Mouse (Mus musculus) megakaryocyte, embryonic 14.5 days (primary cell): ENCODE measurements around the gene Ccsap. TPM values are rescaled to one million over a fixed set of nuclear protein-coding genes. Genes with fewer than 3 reads are reported as not detected.

ENCODE experiments used
- H3K27me3 ChIP-seq: replicated peaks from 2 replicates; pipeline ENCODE3; 2012; ENCODE audit warnings: inconsistent platforms
- H3K36me3 ChIP-seq: replicated peaks from 2 replicates; pipeline ENCODE3; 2012; ENCODE audit warnings: low read length, inconsistent platforms, mixed read lengths
- H3K4me1 ChIP-seq: 2 replicates; pipeline ENCODE4 v1.6.1; 2012; ENCODE audit warnings: inconsistent platforms
- H3K4me3 ChIP-seq: replicated peaks from 2 replicates; pipeline ENCODE3; 2012; ENCODE audit warnings: moderate library complexity, mild to moderate bottlenecking, inconsistent platforms
- H3K9me3 ChIP-seq: 2 replicates; pipeline ENCODE4 v1.6.1; 2012; ENCODE audit warnings: inconsistent platforms
- FLI1 ChIP-seq: IDR thresholded peaks from 2 replicates; pipeline ENCODE4 v1.6.1; 2012; ENCODE audit warnings: low read length, inconsistent platforms, mixed read lengths
- GATA1 ChIP-seq: IDR thresholded peaks from 3 replicates; pipeline ENCODE4 v1.6.1; 2012; ENCODE audit warnings: mixed read lengths, low read length, inconsistent platforms, borderline replicate concordance
- polyA plus RNA-seq: library from polyadenylated mRNA; stranded (reverse); fragments of >175 nt; gene quantifications from 2 replicates; pipeline ENCODE4 v1.2.3, GENCODE M21; 2012; ENCODE audit warnings: low replicate concordance; ENCODE audit not compliant: insufficient read depth

The Ccsap gene
- polyA plus RNA-seq, 1 experiment, result 1.5 TPM

DNA sequence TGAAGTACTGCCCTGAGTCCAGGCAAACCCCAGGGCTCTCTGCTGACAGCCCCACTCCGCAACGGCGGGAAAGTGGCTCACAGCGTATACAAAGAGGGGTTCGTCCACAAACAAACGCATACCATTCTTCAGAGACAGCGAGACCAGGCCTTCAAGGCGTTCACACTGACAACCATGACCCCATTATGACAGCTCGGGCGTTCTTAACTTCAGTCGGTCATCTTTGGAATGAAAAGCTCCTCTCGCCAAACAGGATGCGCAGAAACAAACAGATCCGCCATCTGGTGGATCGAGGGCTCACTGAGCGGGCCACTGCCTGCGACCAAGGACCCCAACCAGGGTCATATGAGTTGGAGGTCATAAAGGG is 1.5 kb downstream of the Ccsap start:
- peak overlapping the region; percentile 92 for H3K4me3 ChIP-seq
- no peaks in the 10 kb centered on the region for H3K36me3 ChIP-seq
- H3K4me1 ChIP-seq, result peaks cover 44% of the 10 kb centered on the region
- no peak for TF ChIP-seq GATA1
- no peak for TF ChIP-seq FLI1
- peaks cover 30% of the 10 kb centered on the region for H3K27me3 ChIP-seq
- H3K9me3 ChIP-seq, result peaks cover 14% of the 10 kb centered on the region

DNA sequence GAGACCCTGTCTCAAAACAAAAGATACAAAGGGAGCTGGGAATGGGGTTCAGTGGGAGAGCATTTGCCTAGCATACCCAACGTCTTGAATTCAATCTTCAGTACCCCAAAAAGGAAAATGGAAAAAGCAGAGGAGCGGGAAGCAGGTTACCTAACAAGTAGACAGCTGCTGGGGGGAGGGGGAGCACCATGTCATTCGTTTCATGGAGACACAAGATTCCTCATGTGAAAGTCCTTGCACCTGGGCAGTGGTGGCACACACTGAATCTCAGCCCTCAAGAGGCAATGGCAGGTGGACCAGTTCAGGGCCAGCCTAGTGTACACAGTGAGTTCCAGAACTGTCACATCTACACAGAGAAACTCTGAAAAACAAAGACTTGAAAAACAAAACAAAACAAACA is 2.6 kb downstream of the Ccsap start:
- H3K36me3 ChIP-seq, result no peaks in the 10 kb centered on the region
- H3K9me3 ChIP-seq, result peaks cover 10% of the 10 kb centered on the region
- TF ChIP-seq FLI1 (no peak), GATA1 (no peak)
- H3K27me3 ChIP-seq, result peaks cover 21% of the 10 kb centered on the region
- H3K4me1 ChIP-seq, result peaks cover 40% of the 10 kb centered on the region
- no peak overlapping the region for H3K4me3 ChIP-seq

DNA sequence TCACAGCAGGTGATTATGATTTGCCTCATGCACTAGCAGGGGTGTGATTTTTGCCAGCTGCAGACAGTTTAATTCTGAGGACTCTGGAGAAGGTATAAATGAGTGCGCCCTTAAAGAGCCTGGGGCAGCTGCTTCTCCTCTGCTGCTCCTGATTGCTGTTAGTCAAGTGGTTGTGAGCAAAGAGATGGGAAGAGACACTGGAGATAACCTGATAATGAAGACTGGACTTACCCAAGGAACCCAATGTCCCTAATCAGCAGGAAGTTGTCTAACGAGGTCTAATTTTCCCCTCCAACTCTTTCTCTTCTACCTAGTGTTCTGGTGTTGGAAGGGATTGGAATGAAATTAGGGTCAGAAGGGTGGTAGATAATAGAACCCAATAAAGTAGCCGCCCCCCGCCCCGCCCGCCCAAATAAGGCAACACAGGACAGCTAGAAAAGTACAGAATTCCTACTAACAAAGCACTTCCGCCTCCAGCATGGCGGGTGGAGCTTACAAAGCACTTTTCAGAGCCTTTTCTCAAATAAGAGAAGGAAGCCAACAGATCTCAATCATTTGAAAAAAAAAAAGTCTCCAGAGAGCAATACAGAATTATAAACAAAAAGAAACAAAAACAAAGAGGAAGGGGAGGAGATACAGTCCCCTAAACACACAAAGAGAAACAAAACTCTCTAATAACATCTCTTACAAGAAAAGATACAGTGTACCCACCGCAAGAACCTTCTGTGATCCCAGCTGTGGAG is 5.1 kb downstream of the Ccsap start:
- no peaks in the 10 kb centered on the region for H3K36me3 ChIP-seq
- H3K9me3 ChIP-seq, result no peaks in the 10 kb centered on the region
- no peak overlapping the region for H3K4me3 ChIP-seq
- H3K27me3 ChIP-seq, result peaks cover 8% of the 10 kb centered on the region
- peaks cover 38% of the 10 kb centered on the region for H3K4me1 ChIP-seq
- TF ChIP-seq GATA1 (no peak), FLI1 (no peak)

DNA sequence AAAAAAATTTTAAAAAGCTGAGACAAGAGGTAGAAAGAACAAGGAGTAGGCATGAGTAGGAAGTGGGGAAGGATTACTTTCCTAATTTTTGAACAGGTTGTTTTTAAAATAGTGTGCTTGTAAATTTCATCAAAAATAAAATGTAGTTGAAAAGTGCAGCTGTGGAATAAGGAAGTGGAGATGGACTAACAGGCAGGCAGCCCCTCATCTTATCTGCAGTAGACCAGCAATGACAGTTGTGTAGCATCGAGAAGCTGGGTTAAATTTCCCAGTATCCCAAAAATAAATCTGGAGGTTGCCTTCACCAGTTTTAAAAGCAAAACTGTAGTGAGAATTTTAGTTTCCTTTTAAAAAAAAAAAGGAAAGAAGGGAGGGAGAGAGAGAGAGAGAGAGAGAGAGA is 5.8 kb downstream of the Ccsap start:
- TF ChIP-seq FLI1 (no peak), GATA1 (no peak)
- Histone ChIP-seq H3K36me3 (no peaks in the 10 kb centered on the region), H3K9me3 (no peaks in the 10 kb centered on the region)

DNA sequence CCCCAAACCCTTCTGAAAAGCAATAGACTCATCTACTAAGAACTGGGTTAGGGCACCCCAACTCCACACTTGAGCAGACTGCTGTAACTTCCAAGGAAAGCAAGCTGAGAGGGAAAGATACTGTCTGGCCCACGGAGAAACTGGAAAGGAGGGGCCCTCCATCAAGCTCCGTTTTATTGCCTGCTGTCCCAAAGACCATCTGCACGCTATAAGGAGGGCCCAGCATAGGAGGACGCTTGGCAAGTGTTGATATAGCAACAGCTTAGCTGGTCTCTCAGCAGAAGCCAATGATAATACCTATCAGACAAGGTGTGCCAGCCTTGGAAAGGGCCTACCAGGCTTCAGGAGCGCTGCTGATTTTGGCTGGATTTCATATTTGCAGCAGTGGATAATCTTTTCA is 8.4 kb downstream of the Ccsap start:
- peaks cover 14% of the 10 kb centered on the region for H3K27me3 ChIP-seq
- no peak overlapping the region for H3K4me3 ChIP-seq
- peaks cover 29% of the 10 kb centered on the region for H3K4me1 ChIP-seq
- no peaks in the 10 kb centered on the region for H3K36me3 ChIP-seq
- no peak for TF ChIP-seq GATA1
- no peak for TF ChIP-seq FLI1
- no peaks in the 10 kb centered on the region for H3K9me3 ChIP-seq

More for the DNA sequence above, 5.8 kb downstream of the Ccsap start:
- Histone ChIP-seq H3K4me1 (peaks cover 33% of the 10 kb centered on the region), H3K4me3 (no peak overlapping the region), H3K27me3 (peaks cover 4% of the 10 kb centered on the region)

DNA sequence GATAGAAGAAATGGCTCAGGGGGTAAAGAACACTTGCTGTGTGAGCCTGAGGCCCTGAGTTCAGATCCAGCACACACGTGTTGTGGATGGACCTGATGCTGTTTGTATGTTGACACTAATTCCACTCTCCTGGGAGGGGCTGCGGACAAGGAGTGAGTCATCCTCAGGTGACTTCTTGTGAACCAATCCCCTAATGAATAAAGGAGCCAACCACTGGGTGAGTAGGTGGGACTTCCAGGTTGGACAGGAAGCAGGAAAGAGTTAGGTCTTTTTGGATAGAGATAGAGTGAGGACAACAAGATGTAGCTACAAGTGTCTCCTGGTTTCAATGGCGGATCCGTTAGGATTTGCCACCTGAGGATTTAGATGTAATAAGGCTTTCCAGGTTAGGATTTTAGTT is 10.7 kb downstream of the Ccsap start:
- Histone ChIP-seq H3K4me1 (peaks cover 38% of the 10 kb centered on the region), H3K27me3 (peaks cover 18% of the 10 kb centered on the region), H3K9me3 (no peaks in the 10 kb centered on the region), H3K36me3 (peaks cover 3% of the 10 kb centered on the region), H3K4me3 (no peak overlapping the region)
- TF ChIP-seq FLI1, result no peak
- no peak for TF ChIP-seq GATA1

DNA sequence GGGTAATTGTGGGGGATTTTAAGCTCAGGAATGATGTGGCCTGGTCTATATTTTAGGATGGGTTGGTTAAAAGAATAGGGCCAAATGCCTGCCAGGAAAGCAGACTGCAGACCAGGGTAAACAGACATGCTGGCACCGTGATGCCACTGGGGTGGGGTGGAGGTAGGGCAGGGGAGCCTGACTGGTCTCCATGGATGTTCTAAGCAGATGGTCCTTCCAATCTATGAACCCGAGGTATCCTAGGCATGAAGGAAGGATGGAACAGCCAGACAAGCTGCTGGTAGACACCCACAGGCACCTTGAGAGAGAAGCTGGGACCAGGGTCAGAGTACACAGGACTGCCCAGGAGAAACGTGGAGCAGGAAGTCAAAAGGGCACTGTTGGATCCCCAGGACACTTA is 12.5 kb downstream of the Ccsap start:
- H3K4me3 ChIP-seq, result no peak overlapping the region
- H3K36me3 ChIP-seq, result peaks cover 5% of the 10 kb centered on the region
- TF ChIP-seq FLI1 (no peak), GATA1 (no peak)
- H3K27me3 ChIP-seq, result peaks cover 18% of the 10 kb centered on the region
- H3K9me3 ChIP-seq, result no peaks in the 10 kb centered on the region
- peaks cover 34% of the 10 kb centered on the region for H3K4me1 ChIP-seq

DNA sequence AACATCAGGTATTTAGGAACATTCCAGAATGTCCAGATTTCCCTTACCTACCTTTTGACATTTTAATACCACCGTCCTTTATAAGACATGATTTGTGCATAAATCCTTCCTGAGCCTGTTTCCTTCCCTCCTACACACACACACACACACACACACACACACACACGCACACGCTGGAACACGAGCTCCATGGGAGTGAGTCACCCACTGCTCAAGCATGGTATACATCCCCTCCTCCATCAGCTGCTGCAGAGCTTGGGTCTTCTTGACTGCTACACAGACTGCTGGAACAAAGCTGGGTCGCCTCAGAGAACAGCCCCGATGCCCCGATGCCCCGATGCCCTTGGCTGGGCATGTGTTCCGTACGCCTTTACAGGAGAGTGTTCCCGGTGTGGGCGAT is 13.5 kb downstream of the Ccsap start:
- H3K27me3 ChIP-seq, result peaks cover 18% of the 10 kb centered on the region
- no peak for TF ChIP-seq GATA1
- TF ChIP-seq FLI1, result no peak
- no peaks in the 10 kb centered on the region for H3K9me3 ChIP-seq

DNA sequence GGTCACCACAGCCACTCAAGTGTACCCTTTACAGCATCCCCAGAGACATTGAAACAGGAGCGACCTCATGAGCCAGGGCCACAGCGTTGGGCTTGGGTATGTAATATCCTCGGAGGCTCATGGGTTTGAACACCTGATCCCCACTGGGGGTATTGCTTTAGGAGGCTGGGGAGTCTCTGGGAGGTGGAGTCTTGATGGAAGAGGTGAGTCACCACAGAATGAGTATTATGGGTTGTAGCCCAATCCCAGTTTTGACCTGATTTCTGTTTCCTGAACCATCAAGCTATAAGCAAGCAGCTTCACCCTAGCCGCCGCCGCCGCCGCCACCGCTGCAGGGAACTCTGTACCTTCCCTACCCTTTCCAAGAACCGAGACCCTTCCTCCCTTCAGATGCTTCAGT is 14.0 kb downstream of the Ccsap start:
- Histone ChIP-seq H3K9me3 (no peaks in the 10 kb centered on the region), H3K36me3 (peaks cover 16% of the 10 kb centered on the region), H3K4me1 (peaks cover 34% of the 10 kb centered on the region), H3K4me3 (no peak overlapping the region), H3K27me3 (peaks cover 17% of the 10 kb centered on the region)
- TF ChIP-seq FLI1 (no peak), GATA1 (no peak)

More for the DNA sequence above, 13.5 kb downstream of the Ccsap start:
- Histone ChIP-seq H3K4me3 (no peak overlapping the region), H3K4me1 (peaks cover 34% of the 10 kb centered on the region), H3K36me3 (peaks cover 12% of the 10 kb centered on the region)

DNA sequence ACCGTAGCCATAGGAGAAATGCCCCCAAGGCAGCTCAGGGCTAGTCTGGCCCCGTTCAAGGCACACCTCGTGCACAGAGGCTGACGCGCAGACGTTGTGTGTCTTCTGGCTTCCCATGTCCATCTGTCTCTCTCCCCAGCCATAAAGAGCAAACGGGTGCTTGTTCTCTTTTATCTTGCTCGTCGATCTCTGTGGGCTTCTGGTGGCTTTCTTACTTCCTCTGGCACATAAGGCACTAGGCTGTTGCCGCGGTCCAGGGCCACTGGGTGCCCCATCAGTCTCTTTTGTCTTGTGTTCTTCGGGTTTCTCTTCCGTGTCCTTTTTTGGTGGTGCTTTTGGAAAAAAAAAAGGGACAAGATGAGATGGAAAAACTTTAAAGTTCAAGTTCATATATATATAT is 14.9 kb downstream of the Ccsap start:
- TF ChIP-seq GATA1, result no peak; the same call in 2 of the 3 replicates
- TF ChIP-seq FLI1, result no peak
- H3K4me3 ChIP-seq, result peak overlapping the region; percentile 78
- no peaks in the 10 kb centered on the region for H3K9me3 ChIP-seq
- peaks cover 34% of the 10 kb centered on the region for H3K4me1 ChIP-seq
- H3K36me3 ChIP-seq, result peaks cover 16% of the 10 kb centered on the region
- H3K27me3 ChIP-seq, result peaks cover 17% of the 10 kb centered on the region
